Mouse (Mus musculus) retina, postnatal 1 day (tissue): ENCODE data around the gene Thbd.

Experiments
- DNase-seq: peaks from one replicate; pipeline ENCODE4 v3.0.0-alpha.2; 2012

Gene Thbd

DNA sequence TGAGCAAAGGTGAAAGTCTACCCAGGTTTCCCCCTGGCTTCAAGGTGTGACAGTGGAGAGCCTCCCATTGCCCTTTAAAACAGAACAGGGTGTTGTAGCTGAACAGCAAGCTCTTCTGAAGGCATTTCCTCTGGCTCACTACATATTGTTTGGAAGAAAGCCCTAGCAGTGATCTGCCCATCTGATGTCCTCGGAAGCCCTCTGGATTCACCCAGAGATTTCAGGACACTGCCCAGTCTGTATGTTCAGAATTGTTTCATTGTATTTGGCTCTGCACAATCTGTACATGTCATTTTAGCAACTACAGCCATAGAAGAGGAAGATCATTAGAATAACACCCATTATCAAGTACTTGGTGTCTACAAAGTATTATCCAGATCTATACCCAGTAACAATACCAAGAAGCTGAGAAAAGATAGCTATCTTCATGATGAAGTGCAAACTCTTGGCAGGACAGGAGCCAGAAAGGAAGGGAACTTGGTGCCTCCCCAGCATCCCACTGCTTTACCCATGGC lies 28.0 kb downstream of the Thbd start:
- DNase-seq = no peak

DNA sequence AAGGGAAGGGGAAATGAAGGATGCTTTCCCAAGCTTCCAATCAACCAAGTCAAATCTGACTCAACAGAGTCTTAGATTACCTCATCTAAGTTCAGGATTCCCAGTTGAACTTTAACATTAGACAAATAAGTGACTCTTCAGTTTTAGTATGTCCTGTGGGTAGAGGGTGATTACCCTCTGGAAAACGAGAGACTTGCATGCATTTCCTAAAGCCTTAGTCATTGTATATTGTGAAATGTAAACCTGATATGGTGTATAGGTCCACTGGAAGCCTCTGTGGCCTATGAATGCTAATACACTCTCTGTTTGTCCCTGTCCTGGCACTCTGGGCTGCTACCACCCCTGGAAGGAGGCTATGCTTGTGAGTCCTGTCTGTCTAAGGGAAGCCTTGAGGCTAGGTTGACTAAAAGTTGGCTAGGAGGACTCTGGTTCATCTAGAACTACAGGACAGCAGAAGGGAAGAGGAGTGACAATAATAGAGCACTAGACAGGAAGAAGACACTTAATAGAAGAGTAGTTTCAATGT lies 29.1 kb downstream of the Thbd start:
- DNase-seq = no peak

DNA sequence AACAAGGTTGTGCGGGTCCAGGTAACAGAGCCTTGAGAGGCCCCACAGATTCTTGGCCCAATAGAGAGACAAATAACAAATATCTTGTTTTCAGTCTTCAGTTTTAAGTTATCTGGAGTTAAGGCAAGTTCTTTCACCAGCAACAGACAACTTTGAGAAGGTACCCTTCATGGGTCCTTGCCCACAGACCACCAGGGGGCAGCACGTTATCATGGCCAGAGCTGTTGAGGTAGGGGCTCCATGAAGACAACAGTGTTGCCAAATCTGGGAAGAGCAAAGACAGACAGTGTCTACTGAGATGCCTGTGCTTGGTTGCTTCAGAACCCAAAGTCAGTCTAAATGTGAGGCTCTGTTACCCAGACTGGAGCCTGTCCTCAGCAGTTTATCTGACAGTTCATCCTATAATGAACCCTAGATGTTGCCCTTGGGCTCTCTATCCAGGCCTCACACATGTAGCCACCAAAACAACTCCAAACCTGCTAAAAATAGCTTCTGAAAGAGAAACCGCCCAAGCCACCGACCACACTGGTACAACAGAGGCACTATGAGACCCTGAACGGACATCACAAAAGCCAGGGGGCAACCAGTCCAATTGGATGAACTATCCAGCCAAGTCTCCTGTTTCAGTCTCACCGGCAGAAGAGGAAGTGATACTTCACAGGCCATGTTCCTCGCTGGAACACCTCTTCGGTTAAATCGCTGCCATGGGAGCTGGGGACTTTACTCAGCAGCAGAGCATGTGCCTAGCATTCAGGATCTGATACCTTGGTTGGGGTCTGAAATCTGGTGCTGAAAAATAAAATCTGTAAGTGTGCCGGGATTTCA lies 32.5 kb downstream of the Thbd start:
- DNase-seq = peak; percentile 44

DNA sequence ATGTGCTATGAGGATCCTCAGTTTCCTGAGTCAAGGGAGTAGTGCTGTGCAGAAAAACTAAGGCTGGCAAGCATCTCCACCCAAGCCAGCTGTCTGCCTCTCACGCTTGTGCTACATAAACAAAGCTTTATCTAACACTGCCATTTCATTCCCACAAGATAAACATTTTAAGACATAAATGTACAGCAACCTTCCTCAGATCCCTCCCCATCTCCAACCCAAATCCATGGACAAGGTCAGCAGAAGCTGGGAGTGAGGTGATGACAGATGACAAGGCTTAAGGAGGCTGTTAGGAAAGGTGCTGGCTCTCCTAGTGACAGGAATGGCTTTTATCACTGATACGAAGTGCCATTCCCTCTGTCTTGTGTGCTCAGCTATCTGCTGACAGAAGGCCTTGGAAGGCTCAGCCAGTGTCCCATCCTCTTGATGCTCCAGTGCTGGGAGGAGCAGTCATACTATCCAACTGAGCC lies 34.4 kb downstream of the Thbd start:
- DNase-seq = no peak

DNA sequence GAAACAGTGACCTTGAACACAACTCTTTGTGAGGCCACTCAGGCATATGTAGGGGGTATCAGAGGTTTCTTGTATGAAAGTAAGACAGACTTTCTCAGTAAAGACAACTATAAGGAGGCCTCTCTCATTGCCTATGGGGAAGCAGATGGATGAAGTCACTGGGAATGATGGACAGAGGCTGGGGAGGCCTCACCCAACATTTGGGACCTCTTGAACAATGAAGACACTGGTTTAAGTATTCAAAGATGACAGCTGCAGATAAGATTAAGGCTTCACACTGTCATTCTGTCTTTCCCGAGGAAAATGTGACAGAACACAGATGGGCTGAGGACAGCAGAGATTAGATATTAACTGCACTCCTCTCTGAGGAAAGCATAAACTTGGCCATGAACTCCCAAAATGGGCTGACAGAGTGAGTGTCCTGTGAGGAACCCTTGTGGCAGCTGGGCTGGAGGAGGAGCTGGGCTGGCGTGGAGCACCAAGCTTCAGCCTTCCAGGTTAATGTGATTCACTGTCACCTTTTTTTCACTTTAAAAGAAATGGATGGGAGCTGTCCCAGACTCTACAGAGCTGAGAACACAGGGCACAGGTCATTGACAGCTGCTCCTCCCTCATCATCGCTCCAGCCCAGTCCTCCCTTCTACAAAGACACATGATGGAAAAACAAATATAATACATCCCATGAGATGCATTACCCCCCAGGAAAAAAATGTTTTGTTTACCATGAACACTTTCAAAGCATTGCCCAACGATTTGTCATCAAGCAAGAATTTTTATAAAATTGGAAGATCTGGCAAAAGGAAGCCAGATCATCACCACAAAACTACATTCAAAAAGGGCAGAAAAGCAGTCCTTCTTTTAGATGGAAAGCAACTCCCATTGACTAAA lies 36.0 kb downstream of the Thbd start:
- DNase-seq = no peak

DNA sequence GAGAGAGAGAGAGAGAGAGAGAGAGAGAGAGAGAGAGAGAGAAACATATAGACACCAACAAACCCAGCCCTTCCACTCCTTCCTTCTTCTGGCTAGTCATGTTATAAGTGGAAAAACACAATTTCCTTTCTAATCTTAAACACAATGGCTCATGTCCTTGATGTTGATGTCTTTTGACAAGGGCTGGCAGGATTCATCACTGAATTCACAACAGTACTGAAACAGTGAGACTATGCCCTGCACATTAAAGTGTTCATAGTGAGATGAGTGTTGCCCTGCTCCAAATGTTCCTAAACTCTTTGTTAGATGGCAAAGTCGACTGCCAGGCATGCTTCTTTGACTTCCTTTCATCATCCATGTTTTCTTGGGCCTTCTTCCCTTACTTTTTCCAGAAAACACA lies 42.8 kb downstream of the Thbd start:
- peak; percentile 46 for DNase-seq

DNA sequence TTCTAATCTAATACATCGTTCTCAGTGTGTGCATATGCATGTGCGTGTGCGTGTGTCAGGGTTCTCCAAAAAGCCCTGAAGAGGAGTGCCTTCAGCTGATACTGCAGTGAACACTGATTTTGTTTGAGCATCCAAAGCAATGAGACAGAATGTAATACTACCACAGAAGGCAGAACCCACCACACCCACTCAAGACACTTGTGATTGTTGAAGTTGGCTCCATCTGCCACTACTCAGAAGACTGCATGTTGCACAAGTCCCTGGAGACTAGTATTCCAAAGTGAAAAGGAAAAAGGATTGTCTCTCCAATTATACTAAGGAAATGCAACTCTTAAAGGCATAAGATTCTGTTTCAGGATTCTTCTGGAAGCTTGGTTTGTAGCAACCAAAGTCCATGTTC lies 43.5 kb downstream of the Thbd start:
- no peak for DNase-seq

DNA sequence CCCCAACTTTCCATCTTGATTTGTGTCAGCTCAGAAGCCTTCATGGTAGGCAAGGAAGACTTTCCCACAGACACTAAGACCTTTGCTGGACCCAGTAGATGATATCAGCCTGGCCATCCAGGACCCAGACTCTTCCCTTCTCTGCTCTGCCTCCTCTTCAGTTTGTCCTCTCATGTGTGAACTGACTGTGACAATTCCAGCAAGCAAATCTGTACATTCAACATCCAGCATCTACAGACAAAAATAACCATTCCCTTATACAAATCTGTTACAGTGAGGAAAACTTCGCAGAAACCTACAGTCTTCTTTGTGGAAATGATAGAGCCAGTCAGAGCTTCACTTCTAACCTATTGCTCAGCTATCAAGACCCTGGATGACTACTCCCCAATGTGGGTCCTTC lies 50.8 kb downstream of the Thbd start:
- no peak for DNase-seq
